ENCODE assay signal across 9 mouse cellular contexts in the genomic region with DNA sequence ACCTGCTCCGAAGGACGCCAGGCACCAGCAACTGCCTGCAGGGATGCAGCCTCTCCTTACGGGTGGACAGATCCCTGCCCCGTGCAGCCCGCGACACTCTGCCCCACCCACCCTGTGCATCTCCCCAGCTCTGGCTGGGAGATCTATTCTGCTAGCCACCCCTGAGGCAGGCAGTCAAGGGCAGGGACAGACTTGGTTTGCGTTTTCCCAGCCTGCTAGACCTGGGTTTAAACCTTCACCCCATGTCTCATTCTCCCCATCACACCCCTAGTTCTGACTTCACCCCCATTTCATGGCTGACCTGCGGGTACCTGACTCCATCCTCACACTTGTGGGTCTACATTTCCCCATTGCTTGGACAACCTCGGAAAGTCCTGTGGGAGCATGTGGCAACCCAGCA. TPM values are rescaled to one million over a fixed set of nuclear protein-coding genes. Genes with fewer than 3 reads are reported as not detected.
DNase-seq lines count a peak whose midpoint lies in the region; ATAC-seq lines count a peak whose summit lies in the region.
"Had no signal": no experiment of that assay in that cellular context is flagged by ENCODE, and none has a peak within 500 bp of the region (broad histone marks: within the 10 kb centered on the region; RNA-seq: fewer than 3 reads in every experiment).

Shisal1 (minus strand) TSS at position 101 of the 400 bp plus-strand sequence.

- peaks cover 9 to 13% of the 10 kb centered on the region in 2 experiments for H3K4me1 ChIP-seq in heart, embryonic 14.5 days (ENCODE audit: control insufficient read depth in 2 of 2, insufficient read depth in 2 of 2, low read length in 2 of 2)
- H3K4me1 ChIP-seq in hindbrain, embryonic 14.5 days (replicated peaks; ENCODE audit: control insufficient read depth, insufficient read depth, low read length) = peaks cover 30% of the 10 kb centered on the region
- 0 out of 2 replicates have a peak, but pooled peaks cover 3% of the 10 kb centered on the region for H3K4me1 ChIP-seq in liver, embryonic 15.5 days (replicated peaks)

- peak within 1 kb of the TSS; percentile 64 for H3K9ac ChIP-seq in heart, embryonic 14.5 days (ENCODE audit: low read length)
- H3K9ac ChIP-seq in hindbrain, embryonic 14.5 days = peak within 1 kb of the TSS; percentile 83
- H3K9ac ChIP-seq in liver, embryonic 15.5 days = no peak within 1 kb of the TSS

- no peaks in the 10 kb centered on the region for H3K36me3 ChIP-seq in heart, embryonic 14.5 days (ENCODE audit: control insufficient read depth, insufficient read depth, low read length)
- no peaks in the 10 kb centered on the region for H3K36me3 ChIP-seq in hindbrain, embryonic 14.5 days (replicated peaks; ENCODE audit: control insufficient read depth, insufficient read depth)
- H3K36me3 ChIP-seq in liver, embryonic 15.5 days (replicated peaks) = no peaks in the 10 kb centered on the region
- H3K36me3 ChIP-seq: G1E had no signal

- peaks cover 58% of the 10 kb centered on the region for H3K27me3 ChIP-seq in heart, embryonic 14.5 days (ENCODE audit: control insufficient read depth, insufficient read depth, low read length)
- H3K27me3 ChIP-seq in hindbrain, embryonic 14.5 days (ENCODE audit: control insufficient read depth, insufficient read depth, low read length) = peaks cover 15% of the 10 kb centered on the region
- H3K27me3 ChIP-seq in liver, embryonic 15.5 days = peaks cover 85% of the 10 kb centered on the region

- H3K4me2 ChIP-seq in heart, embryonic 14.5 days (ENCODE audit: low read length) = peak within 1 kb of the TSS; percentile 91
- H3K4me2 ChIP-seq in hindbrain, embryonic 14.5 days (replicated peaks) = peak within 1 kb of the TSS; percentile 89
- H3K4me2 ChIP-seq in liver, embryonic 15.5 days = peak within 1 kb of the TSS; percentile 57

- no peak for DNase-seq in heart, adult 11 months
- peak; percentile 14 for DNase-seq in R1 (ENCODE audit: low read depth, low spot score)
- DNase-seq in hindbrain, embryonic 14.5 days (ENCODE audit: low spot score) = no peak
- no peak for DNase-seq in adrenal gland, adult (ENCODE audit: inconsistent age in 2 of 2, low spot score in 1 of 2)
- no peak for DNase-seq in thymus, postnatal 4 days
- DNase-seq in thymus, adult 18-20 months = no peak

- H3K27ac ChIP-seq in heart, embryonic 14.5 days (replicated peaks in 1 of 2; ENCODE audit: control insufficient read depth in 1 of 2, insufficient read depth in 1 of 2, low read depth in 2 of 2, low read length in 2 of 2) = no peak within 1 kb of the TSS
- H3K27ac ChIP-seq in hindbrain, embryonic 14.5 days = peak within 1 kb of the TSS; percentile 72
- no peak within 1 kb of the TSS for H3K27ac ChIP-seq in liver, embryonic 15.5 days (replicated peaks)

- no peak for ATAC-seq in heart, embryonic 14.5 days (ENCODE audit: insufficient number of reproducible peaks, insufficient read depth, low FRiP score, low read depth)
- ATAC-seq in hindbrain, embryonic 14.5 days (ENCODE audit: low FRiP score) = no peak
- no peak for ATAC-seq in liver, embryonic 15.5 days (ENCODE audit: insufficient read depth)

- WGBS in heart, embryonic 14.5 days = 13% methylated on average over 8 of the region's 9 CpGs
- WGBS in hindbrain, embryonic 14.5 days = 14% methylated on average over 9 of the region's 9 CpGs
- 11% methylated on average over 9 of the region's 9 CpGs for WGBS in liver, embryonic 15.5 days (ENCODE audit: insufficient replicate concordance)

- peak within 1 kb of the TSS; percentile 49 to 51 for H3K4me3 ChIP-seq in heart, embryonic 14.5 days (ENCODE audit: control insufficient read depth in 1 of 2, insufficient read depth in 1 of 2, low read depth in 1 of 2, low read length in 2 of 2)
- H3K4me3 ChIP-seq in hindbrain, embryonic 14.5 days (replicated peaks; ENCODE audit: low read length) = peak within 1 kb of the TSS; percentile 62
- H3K4me3 ChIP-seq in liver, embryonic 15.5 days (replicated peaks) = peak within 1 kb of the TSS; percentile 28

- no peaks in the 10 kb centered on the region for H3K9me3 ChIP-seq in heart, embryonic 14.5 days (ENCODE audit: control insufficient read depth, low read length)
- no peaks in the 10 kb centered on the region for H3K9me3 ChIP-seq in hindbrain, embryonic 14.5 days (ENCODE audit: control insufficient read depth, low read length)
- no peaks in the 10 kb centered on the region for H3K9me3 ChIP-seq in liver, embryonic 15.5 days (replicated peaks)

RNA-seq across cellular contexts. Expression of gene Shisal1, which starts in this region (rescaled TPM):
- 0.61 and 0.91 TPM in 2 replicates for polyA plus RNA-seq in heart, embryonic 14.5 days (2014; fragmentation: Nextera tagmentation; extraction: Ambion mirVana)
- 13.1 and 15.4 TPM in 2 replicates for polyA plus RNA-seq in hindbrain, embryonic 14.5 days (2014; fragmentation: Nextera tagmentation; extraction: Ambion mirVana)
- 0.12 and 0.20 TPM in 2 replicates for polyA plus RNA-seq in liver, embryonic 15.5 days (2015; fragmentation: Nextera tagmentation; extraction: Ambion mirVana)
- polyA plus RNA-seq: G1E had no signal
